Mouse (Mus musculus) limb, embryonic 11.5 days (tissue): Measurements from ENCODE around the gene Cyp19a1. TPM values are rescaled to one million over a fixed set of nuclear protein-coding genes. Genes with fewer than 3 reads are reported as not detected.

Source experiments
- ATAC-seq: fragments of 200-750 bp; cut with Nextera tagmentation; 2 replicates; pipeline ENCODE4 v1.8.0; 2017; ENCODE audit warnings: low read depth; ENCODE audit not compliant: insufficient number of reproducible peaks, low FRiP score, low TSS enrichment
- DNase-seq: peaks from one replicate; pipeline ENCODE4 v3.0.0-alpha.2; 2015; ENCODE audit warnings: low spot score
- H3K27ac ChIP-seq: fragments of 300-500 bp; sonication (generic); replicated peaks from 2 replicates; pipeline ENCODE4 v1.5.1; 2014; ENCODE audit warnings: low read depth, mild to moderate bottlenecking, low read length
- H3K27me3 ChIP-seq: fragments of 300-500 bp; sonication (generic); 2 replicates; pipeline ENCODE4 v1.6.1; 2014; ENCODE audit warnings: mild to moderate bottlenecking, low read length, mixed read lengths; ENCODE audit not compliant: control insufficient read depth, insufficient read depth
- H3K36me3 ChIP-seq: fragments of 300-500 bp; sonication (generic); 2 replicates; pipeline ENCODE4 v1.6.1; 2014; ENCODE audit warnings: mild to moderate bottlenecking, low read length, moderate library complexity, mixed read lengths; ENCODE audit not compliant: control insufficient read depth, insufficient read depth
- H3K4me1 ChIP-seq: fragments of 300-500 bp; sonication (generic); 2 replicates; pipeline ENCODE4 v1.6.1; 2014; ENCODE audit warnings: low read length, mixed read lengths; ENCODE audit not compliant: control insufficient read depth, insufficient read depth
- H3K4me2 ChIP-seq: fragments of 300-500 bp; sonication (generic); 2 replicates; pipeline ENCODE4 v1.6.1; 2014; ENCODE audit warnings: low read depth, mild to moderate bottlenecking, moderate library complexity; ENCODE audit not compliant: severe bottlenecking
- H3K4me3 ChIP-seq: fragments of 300-500 bp; sonication (generic); 2 replicates; pipeline ENCODE4 v1.5.1; 2014; ENCODE audit warnings: low read depth, low read length
- H3K9ac ChIP-seq: fragments of 300-500 bp; sonication (generic); 2 replicates; pipeline ENCODE4 v1.6.1; 2014; ENCODE audit warnings: mild to moderate bottlenecking, low read length
- H3K9me3 ChIP-seq: fragments of 300-500 bp; sonication (generic); 2 replicates; pipeline ENCODE4 v1.6.1; 2016; ENCODE audit warnings: low read length; ENCODE audit not compliant: control insufficient read depth
- WGBS: fragments of 180-500 bp; shearing (Covaris S2); extraction: QIAGEN DNeasy Blood & Tissue Kit; methylation state at CpG from one replicate; pipeline ENCODE4 v1.1.7; 2014; 5-methylcytosine and 5-hydroxymethylcytosine counted together
- polyA plus RNA-seq: library from polyadenylated mRNA; unstranded; fragments of >200 nt; fragmentation: Nextera tagmentation; extraction: Ambion mirVana; gene quantifications from 2 replicates; pipeline ENCODE4 v1.2.1, GENCODE M21; 2014

The Cyp19a1 gene
- polyA plus RNA-seq: not detected in 2 replicates

DNA sequence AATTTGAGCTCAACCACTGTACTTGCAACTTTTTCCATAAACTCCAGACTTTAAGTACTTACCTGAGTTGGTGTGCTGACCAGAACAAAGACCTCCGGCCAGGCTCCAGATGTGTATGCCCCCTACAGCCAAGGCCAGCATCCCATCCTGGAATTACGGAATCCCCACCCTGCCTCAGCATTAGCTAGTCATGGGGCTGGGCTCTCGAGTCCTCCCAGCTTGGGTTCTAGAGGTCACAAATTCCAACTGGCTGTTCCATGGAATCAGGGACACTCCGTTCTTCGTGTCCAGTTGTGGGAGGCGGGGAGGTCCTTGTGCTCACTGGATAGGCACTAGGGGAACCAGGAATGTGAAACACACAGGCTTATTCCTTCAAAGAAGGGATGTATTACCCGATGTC is at the start of gene Cyp19a1:
Gene Cyp19a1 (minus strand): TSS at position 101 of the 400 bp plus-strand sequence.
- Histone ChIP-seq H3K4me3 (no peak within 1 kb of the TSS), H3K27ac (no peak within 1 kb of the TSS), H3K36me3 (no peaks in the 10 kb centered on the region), H3K9ac (no peak within 1 kb of the TSS), H3K9me3 (no peaks in the 10 kb centered on the region), H3K27me3 (no peaks in the 10 kb centered on the region), H3K4me1 (no peaks in the 10 kb centered on the region), H3K4me2 (no peak within 1 kb of the TSS)
- DNase-seq: no peak
- ATAC-seq: no peak
- 90% methylated on average over 7 of the region's 7 CpGs for WGBS

DNA sequence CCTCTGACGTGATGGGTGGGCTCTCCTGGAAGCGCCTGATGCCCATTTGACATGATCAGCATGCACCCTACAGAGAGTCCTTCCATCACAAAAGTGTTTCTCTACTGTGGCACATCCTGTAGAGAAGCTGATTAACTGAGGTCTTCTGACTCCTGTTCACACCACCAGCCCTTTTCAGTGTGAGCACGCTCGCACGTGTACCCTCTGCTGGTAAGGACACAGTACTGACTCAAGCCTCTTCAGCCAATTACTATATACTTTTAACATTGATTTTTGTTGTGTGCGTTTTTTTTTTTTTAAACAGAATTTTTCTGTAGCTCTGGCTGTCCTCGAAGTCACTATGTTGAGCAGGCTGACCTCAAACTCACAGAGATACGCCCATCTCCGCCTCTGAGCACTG is 48.5 kb upstream of the Cyp19a1 start:
- Histone ChIP-seq H3K4me3 (no peak overlapping the region), H3K27me3 (no peaks in the 10 kb centered on the region), H3K36me3 (no peaks in the 10 kb centered on the region), H3K9ac (no peak overlapping the region), H3K4me2 (no peak overlapping the region), H3K4me1 (no peaks in the 10 kb centered on the region; the same call in 1 of the 2 replicates), H3K9me3 (no peaks in the 10 kb centered on the region), H3K27ac (no peak overlapping the region)
- DNase-seq (no peak), ATAC-seq (no peak)
- 69% methylated on average over 9 of the region's 9 CpGs for WGBS

DNA sequence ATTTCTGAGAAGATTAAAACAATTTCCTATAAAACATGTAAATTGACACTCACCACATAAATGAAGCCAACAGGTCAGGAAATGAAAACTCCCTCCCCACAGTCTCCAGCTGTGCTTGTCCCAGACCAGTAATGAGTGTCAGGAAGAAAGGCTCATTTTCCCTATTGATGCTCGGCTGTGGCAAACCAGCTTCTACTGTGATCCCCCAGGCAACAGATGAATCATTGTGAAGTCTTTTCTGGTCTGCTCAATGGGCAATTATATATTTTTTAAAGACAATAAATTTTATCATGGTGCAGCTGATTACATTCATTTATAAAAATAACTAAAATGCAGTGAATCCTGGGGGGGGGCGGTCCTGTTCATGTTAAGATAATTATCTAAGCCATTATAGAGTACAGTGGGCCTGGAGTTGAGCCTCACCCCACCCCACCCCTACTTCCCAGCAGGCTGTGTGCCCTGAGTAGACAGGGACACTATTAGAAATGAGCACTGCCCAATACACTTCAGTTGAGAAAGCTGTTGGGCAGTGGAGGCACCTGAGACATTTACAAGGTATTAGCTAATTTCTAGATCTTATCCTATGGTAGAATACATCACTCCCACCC is 40.9 kb upstream of the Cyp19a1 start:
- DNase-seq (no peak), ATAC-seq (no peak)
- no peaks in the 10 kb centered on the region; the same call in 1 of the 2 replicates for H3K4me1 ChIP-seq
- H3K9me3 ChIP-seq: no peaks in the 10 kb centered on the region
- H3K9ac ChIP-seq: no peak overlapping the region
- H3K4me2 ChIP-seq: no peak overlapping the region
- H3K4me3 ChIP-seq: no peak overlapping the region
- H3K36me3 ChIP-seq: no peaks in the 10 kb centered on the region
- 33% methylated on average over 2 of the region's 2 CpGs for WGBS
- no peak overlapping the region for H3K27ac ChIP-seq
- no peaks in the 10 kb centered on the region for H3K27me3 ChIP-seq

DNA sequence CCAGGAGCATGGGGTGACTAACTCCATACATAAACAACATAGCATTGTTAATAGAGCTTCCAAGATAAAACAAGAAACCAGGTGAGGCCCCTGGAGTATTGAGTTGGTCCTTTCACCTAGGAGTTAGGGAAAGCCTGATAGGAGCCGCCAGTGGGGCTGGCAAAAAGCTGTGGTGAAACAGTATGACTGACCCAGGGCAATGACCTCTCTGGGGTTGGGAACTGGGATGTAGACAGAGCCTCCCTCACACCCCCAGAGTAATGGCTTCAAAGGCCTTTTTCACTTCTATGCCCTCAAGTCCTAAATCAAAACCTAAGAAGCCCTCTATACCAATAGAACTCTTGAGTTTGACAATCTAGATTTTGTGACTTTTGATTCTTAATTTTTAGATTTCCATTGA is 40.3 kb upstream of the Cyp19a1 start:
- ATAC-seq: no peak

DNA sequence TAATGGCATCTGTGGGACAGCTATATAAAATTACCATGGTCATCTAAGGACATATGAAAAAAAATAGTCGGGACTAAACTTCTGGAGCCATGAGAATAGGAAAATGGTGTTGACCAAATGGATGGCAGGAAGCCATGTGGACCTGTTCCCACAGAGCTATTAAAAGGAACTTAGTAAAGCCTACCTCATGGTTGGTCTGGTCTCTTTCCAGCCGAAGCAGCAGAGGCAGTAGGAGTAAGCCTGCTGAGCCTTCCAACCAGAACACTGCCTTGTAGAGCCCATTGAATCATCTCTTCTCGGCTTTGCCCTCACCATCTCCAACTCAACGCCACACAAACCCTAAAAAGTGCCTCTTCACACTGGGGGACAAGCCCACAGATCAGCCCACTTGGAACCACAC is 33.3 kb upstream of the Cyp19a1 start:
- WGBS: 89% methylated on average over 4 of the region's 4 CpGs
- no peaks in the 10 kb centered on the region for H3K36me3 ChIP-seq
- no peak for ATAC-seq

More for the DNA sequence above, 40.3 kb upstream of the Cyp19a1 start:
- WGBS: 37% methylated on average over 1 of the region's 1 CpGs
- H3K9me3 ChIP-seq: no peaks in the 10 kb centered on the region
- H3K4me1 ChIP-seq: no peaks in the 10 kb centered on the region; the same call in 1 of the 2 replicates
- no peaks in the 10 kb centered on the region for H3K27me3 ChIP-seq
- H3K9ac ChIP-seq: no peak overlapping the region
- H3K4me2 ChIP-seq: no peak overlapping the region
- no peak overlapping the region for H3K27ac ChIP-seq
- no peaks in the 10 kb centered on the region for H3K36me3 ChIP-seq
- no peak overlapping the region for H3K4me3 ChIP-seq
- no peak for DNase-seq

DNA sequence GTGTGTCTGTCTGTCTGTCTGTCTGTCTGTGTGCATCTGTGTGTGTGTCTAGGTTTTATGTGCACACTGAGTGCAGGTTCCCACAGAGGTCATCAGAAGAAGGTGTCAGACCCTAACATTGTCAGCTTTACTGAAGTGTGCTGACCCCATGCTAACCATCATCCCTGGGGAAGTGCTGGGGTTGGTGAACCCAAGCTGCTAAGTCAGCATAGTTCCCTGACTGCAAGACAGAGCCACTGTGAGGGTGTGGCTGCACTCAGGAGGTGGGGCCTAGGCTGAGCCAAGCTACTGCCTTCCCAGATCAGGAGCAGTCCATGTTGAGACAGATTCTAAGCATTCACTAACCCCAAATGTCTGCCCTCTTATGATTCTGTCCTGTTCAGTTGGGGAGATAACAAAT is 31.9 kb upstream of the Cyp19a1 start:
- no peak for DNase-seq
- Histone ChIP-seq H3K4me2 (no peak overlapping the region), H3K9ac (no peak overlapping the region), H3K36me3 (no peaks in the 10 kb centered on the region), H3K4me1 (no peaks in the 10 kb centered on the region), H3K27me3 (no peaks in the 10 kb centered on the region), H3K4me3 (no peak overlapping the region), H3K27ac (no peak overlapping the region), H3K9me3 (no peaks in the 10 kb centered on the region)
- ATAC-seq: no peak

More for the DNA sequence above, 33.3 kb upstream of the Cyp19a1 start:
- Histone ChIP-seq H3K4me1 (no peaks in the 10 kb centered on the region), H3K9ac (no peak overlapping the region), H3K9me3 (no peaks in the 10 kb centered on the region), H3K4me3 (no peak overlapping the region), H3K27ac (no peak overlapping the region), H3K27me3 (no peaks in the 10 kb centered on the region), H3K4me2 (no peak overlapping the region)
- DNase-seq: no peak

DNA sequence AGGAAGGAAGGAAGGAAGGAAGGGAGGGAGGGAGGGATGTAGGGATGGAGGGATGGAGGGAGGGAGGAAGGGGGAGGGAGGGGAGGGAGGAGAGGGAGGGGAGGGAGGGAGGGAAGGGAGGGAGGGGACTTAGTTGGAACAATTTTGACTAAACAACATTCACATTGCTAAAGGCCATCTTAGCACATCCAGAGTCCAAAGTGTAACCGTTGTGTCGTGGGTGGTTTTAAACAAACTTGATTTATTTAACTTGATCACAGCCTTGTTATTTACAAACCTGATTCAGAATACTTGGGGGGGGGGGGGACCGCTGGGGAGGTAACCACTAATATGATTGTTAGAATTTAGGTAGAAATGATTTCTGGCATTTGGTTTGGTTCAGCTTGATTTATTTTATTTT is 31.5 kb upstream of the Cyp19a1 start:
- Histone ChIP-seq H3K27ac (no peak overlapping the region), H3K4me2 (no peak overlapping the region), H3K36me3 (no peaks in the 10 kb centered on the region), H3K27me3 (no peaks in the 10 kb centered on the region), H3K9ac (no peak overlapping the region), H3K9me3 (no peaks in the 10 kb centered on the region), H3K4me3 (no peak overlapping the region), H3K4me1 (no peaks in the 10 kb centered on the region)
- 84% methylated on average over 3 of the region's 3 CpGs for WGBS
- DNase-seq (no peak), ATAC-seq (no peak)

DNA sequence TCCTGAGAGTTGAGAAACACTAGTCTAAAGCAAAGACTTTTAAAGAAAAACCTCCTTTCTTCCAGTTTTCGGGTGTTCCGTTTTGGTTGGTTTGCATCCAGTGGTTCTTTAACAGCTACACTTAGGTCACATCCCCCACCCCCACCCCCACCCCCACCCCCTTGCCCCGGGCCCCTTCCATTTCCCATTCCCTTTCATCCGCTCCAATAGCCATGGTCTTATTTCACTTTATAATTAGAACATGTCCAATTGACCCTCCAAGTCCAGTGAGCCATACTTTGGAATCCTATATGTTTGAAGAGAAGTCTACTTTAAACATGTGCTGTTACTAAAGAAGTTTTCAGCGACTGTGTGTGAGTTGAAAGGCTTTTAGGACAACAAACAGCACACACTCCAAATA is 19.9 kb upstream of the Cyp19a1 start:
- no peaks in the 10 kb centered on the region; the same call in 1 of the 2 replicates for H3K4me1 ChIP-seq
- H3K4me3 ChIP-seq: no peak overlapping the region
- ATAC-seq: no peak
- no peaks in the 10 kb centered on the region for H3K9me3 ChIP-seq
- H3K9ac ChIP-seq: no peak overlapping the region
- peaks cover 7% of the 10 kb centered on the region; the same call in 1 of the 2 replicates for H3K27me3 ChIP-seq
- DNase-seq: no peak
- H3K27ac ChIP-seq: no peak overlapping the region
- no peaks in the 10 kb centered on the region for H3K36me3 ChIP-seq
- 67% methylated on average over 5 of the region's 5 CpGs for WGBS
- no peak overlapping the region for H3K4me2 ChIP-seq
